Mouse (Mus musculus) central nervous system, embryonic 11.5 days (tissue): ENCODE results near the gene Ambra1. TPM values are rescaled to one million over a fixed set of nuclear protein-coding genes. Genes with fewer than 3 reads are reported as not detected.

Experiments used
- polyA plus RNA-seq: library from polyadenylated mRNA; depleted of rRNA; stranded (reverse); fragments of >200 nt; gene quantifications from 2 replicates; pipeline ENCODE4 v1.2.3, GENCODE M21; 2012; rRNA removed

Gene Ambra1
- polyA plus RNA-seq: 18.5 and 25.6 TPM in 2 replicates

GRCm38 (mm10) chr2:91729971-91730821 is at the start of gene Ambra1:
Ambra1 (plus strand) TSS chr2:91730134.

GRCm38 (mm10) chr2:91710272-91711234 is 19.4 kb upstream of the Ambra1 start, which contains the start of the genes Atg13 and Harbi1:
Atg13 (minus strand) TSS chr2:91710576.
Harbi1 (plus strand) TSS chr2:91710852.

GRCm38 (mm10) chr2:91926949-91927348 is 197.0 kb downstream of the Ambra1 start, which contains the start of gene Chrm4:
Chrm4 (plus strand) TSS chr2:91927249.

GRCm38 (mm10) chr2:91932160-91932711 is 202.3 kb downstream of the Ambra1 start, which contains the start of gene Mdk:
Mdk (minus strand) TSS chr2:91932297.

DNA sequence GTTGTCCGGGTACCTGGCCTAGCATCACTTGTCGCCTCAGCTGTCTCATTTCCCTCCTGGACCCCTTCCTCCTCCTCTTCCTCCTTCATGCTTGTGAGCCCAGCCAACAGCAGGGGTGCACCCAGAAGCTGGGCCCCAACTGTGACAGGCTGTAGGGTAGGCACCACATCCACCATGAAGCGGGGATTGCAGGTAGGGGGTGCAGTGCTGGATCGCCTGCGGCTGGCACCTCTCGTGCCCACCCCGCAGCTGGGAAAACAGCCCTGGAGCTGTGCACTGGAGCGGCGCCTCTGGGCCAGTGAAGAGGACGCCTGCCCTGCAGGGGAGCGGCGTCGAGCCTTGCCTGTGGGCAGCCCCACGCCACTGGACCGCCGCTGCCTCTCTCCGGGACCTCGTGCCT is 215.5 kb downstream of the Ambra1 start, which contains the start of gene Gm9821:
Gene Gm9821, plus strand, starts transcription at position 221 of the 400 bp plus-strand sequence.

Other genes starting within 250 kb of the Ambra1 start
- gene Ckap5, start 203.4 kb upstream of the Ambra1 start, polyA plus RNA-seq: 117 and 120 TPM in 2 replicates
- 3.8 and 9.1 TPM in 2 replicates for gene F2, start 93.7 kb upstream of the Ambra1 start, polyA plus RNA-seq
- 28.2 and 30.3 TPM in 2 replicates for gene Zfp408, start 80.3 kb upstream of the Ambra1 start, polyA plus RNA-seq
- 53.6 and 62.0 TPM in 2 replicates for gene Arhgap1, start 80.3 kb upstream of the Ambra1 start, polyA plus RNA-seq
- 28.0 and 31.6 TPM in 2 replicates for gene Atg13, start 19.6 kb upstream of the Ambra1 start, polyA plus RNA-seq
- gene Harbi1, start 19.3 kb upstream of the Ambra1 start, polyA plus RNA-seq: 10.6 and 10.7 TPM in 2 replicates
- 0.88 and 1.6 TPM in 2 replicates for gene Chrm4, start 197.1 kb downstream of the Ambra1 start, polyA plus RNA-seq
- 930 and 1,149 TPM in 2 replicates for gene Mdk, start 202.2 kb downstream of the Ambra1 start, polyA plus RNA-seq
- gene Gm9821, start 215.6 kb downstream of the Ambra1 start, polyA plus RNA-seq: not detected in 2 replicates
- 68.8 and 78.2 TPM in 2 replicates for gene Dgkz, start 245.7 kb downstream of the Ambra1 start, polyA plus RNA-seq